Mouse (Mus musculus): ENCODE measurements around the gene Zfp503. TPM values are rescaled to one million over a fixed set of nuclear protein-coding genes. Genes with fewer than 3 reads are reported as not detected.
A peak's percentile ranks its signal among the peaks of the same experiment; 100 is the strongest.

The Zfp503 gene
- not detected for polyA plus RNA-seq (2017; shearing (Covaris generic))

DNA sequence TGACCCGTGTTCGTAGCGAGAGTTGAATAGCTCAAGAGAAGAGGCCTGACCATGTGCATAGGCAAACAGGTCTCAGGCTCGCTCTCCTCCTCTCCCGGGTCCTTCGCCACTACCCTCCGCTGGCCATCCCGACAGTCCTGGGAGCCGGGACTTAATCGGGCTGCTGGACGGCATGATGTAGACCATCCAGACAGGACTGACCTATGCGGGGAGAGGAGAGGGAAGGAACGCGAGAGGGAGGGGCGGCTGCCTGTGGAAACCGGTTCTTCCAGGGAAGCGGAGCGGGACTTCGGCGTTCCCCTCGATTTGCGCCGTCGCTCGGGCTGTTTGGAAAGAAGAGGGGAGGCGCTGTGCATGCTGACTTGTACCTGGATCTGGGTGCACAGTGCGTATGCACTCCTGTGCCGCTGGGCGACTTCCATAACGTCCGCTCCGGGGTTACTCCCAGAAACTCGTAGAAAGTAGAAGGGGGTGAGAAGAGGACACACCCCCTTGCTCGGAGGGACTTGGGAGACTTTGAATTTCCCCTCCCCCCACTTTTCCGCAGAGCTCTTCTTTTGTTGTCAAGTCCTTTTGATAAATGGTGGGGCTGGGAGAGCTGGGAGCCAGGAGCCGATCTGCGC lies at the start of gene Zfp503:
Gene Zfp503 (minus strand): TSS at position 311 of the 623 bp plus-strand sequence.
- ATAC-seq, result no peak

GRCm38 (mm10) chr14:22037498-22038131 lies 48.2 kb upstream of the Zfp503 start:
- no peak for ATAC-seq

DNA sequence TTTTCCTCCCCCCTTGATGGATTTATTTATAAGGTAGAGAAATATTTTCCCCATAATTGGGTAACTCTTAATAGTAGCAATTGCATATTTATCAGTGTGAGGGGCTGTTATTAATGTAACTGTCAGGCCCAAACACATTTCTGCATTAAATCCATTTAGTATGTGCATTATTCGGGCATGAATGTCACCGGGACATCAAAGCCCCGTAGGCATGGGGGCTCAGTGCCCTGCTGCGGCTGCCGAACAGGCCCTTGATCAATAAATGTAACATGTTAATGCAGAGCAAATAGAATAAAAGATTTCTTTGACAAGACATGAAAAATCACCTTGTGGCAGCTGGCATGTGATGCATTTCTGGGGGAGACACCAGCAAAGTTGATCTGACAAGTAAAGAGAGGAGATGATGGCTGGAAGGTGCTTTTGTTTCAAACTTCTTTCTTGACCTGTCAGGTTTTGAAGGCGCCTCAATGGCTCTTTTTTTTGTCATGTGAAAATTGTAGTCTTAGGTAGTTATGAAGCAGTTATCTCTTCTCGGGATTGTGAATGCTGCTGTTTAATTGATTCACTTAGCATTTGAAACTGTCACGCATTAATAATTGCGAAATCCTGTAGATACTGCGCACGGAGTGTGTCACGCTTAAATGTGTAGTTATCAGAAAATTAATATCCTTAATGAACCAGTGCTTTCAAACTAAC lies 47.5 kb upstream of the Zfp503 start:
- no peak for ATAC-seq

DNA sequence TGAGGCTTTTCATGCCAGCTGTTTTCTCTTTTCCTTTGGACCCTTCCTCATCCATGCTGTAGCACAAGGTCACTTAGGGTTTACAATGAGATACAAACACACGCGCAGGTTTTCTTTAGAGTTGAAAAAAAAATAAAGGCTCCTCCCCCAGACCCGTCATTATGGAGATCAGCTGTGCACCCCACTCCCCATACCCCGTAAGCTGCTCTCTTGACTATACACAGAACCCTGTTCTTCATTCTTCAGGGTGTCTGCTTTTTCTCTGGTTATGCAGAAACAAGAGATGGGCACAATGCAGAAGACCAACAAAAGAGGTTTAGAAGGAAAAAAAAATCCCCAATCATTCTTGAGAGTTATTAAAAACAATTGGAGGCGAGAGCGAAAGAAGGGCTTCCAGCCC lies 46.9 kb upstream of the Zfp503 start:
- ATAC-seq, result no peak

GRCm38 (mm10) chr14:22035900-22036299 lies 46.5 kb upstream of the Zfp503 start:
- ATAC-seq, result no peak

DNA sequence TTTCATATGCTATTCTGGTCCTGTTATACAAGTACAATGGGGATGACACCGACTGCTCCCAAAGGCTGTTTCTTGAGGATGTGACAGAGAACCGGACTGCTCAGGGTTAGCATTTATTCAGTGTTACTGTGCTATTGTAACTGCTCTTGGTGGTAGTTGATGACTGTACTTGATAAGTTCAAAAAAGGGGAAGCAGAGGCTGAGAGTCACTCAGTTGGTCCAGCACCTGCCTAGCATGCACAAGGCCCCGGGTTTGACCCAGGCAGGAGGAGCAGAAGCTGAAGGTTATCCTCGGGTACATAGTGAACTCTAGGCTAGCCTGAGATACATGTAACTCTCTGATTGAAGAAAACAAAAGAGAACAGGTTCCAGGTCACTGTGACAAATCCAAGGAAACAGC lies 34.1 kb upstream of the Zfp503 start:
- ATAC-seq, result no peak

DNA sequence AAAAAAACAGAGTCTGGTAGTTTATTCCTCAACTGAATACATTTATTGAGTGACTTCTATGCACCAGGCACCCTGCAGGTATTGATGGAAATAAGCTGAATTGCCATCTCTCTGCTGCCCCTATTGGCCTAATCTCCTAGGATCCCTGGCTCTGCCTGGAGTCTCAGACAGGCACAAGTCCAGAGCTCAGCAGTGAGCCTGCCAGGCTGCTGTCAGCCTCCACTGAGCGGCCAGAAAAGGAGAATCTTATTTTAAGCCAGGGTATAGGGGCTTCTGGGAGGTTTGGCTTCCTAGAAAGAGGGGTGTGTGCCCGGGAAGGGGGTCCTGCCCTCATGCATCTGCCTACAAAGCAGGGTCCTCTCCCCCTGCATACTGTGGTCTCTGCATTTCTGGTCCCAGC lies 31.5 kb upstream of the Zfp503 start:
- no peak for ATAC-seq

- no peak for ATAC-seq
These were observed 30.8 kb upstream of the Zfp503 start for GRCm38 (mm10) chr14:22019949-22020845.

DNA sequence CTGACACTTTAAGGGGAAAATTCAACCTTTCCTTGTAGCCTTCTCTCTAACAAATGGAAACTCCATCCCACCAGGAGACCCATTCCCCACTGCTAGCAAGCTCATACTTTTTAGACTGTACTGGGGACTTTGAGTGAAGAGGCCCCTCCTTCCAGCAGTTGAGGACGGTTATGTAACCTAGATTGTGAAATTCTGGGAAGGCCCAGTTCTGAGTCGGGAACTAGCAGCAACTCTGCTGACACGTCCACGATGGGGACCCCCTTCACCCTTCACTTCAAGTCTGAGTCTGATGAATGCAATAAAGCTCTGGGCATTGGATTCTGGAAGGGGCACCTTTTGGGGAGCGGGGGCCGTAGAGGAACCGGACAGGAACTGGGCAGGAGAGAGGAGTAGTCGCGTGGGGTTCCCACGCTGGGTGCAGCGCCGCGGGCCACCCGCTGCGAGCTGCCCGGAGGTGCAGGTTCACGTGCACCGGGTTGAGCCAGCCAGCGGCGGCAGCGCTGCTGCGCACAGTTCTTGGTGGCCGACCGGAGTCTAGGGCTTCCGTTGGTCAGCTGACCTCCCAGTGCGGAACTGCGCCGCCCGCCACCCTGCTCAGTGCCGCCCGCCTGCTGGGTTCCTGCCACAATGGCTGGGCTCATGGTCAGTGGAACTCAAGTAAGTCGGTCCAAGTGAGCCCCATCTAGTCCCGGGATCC lies 30.0 kb upstream of the Zfp503 start, which contains the start of gene Lrmda:
Gene Lrmda (plus strand): TSS at position 461 of the 697 bp plus-strand sequence.
- no peak for ATAC-seq

GRCm38 (mm10) chr14:22017011-22017410 lies 27.6 kb upstream of the Zfp503 start:
- no peak for ATAC-seq

DNA sequence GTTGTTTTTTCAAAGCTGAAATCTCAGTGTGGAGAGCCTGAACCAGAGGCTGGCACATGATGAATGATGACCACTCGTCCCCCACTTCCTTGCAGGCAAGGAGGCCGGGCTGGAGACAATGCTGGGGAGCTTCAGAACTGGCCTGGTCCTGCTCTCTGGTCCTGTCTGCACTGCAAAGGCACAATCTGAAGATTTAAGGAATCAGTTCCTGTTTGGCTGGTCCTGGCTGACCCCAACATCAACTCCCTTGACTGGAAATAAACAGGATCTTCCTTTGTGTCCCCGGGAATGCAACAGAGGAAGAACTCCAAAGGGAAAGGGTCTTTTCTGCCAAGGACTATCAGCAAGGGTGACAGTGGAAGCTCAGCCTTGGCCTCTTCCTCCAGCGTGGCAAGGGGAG lies 25.4 kb upstream of the Zfp503 start:
- no peak for ATAC-seq

DNA sequence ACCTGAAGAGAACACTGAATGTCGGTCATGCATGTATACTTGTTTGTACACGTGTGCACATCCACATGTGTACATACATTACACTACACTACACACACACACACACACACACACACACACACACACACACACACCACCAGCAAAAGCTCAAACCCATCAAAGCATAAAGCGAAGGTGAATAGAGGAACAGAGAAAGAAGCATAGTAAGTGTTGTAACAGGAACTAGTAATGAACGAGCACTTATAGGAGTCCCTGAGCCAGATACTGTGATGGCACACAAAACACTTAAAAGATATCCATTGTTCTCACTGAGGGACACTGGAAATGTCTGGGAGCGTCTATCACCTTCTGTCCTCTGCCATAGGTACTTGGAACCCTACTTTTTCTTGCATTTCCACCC lies 24.9 kb upstream of the Zfp503 start:
- no peak for ATAC-seq

DNA sequence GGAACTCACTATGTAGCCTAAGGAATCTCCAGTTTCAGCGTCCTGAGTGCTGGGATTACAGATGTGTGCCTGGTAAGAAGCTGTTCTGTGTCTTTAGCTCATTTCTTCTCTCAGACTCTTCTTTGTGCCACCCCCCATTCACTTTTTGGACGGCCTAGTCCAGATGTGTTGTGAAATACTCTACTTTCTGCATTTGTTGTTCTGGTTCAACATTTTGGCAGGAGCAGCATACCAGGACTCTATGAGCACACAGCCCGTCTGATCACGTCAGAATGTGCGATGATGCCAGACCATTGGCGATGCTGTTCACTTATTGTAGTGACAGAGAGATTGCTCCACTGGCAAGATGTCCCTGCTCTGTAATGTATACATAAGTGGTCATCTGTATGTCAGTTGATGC lies 17.6 kb upstream of the Zfp503 start:
- ATAC-seq, result no peak

GRCm38 (mm10) chr14:22004943-22005342 lies 15.5 kb upstream of the Zfp503 start:
- no peak for ATAC-seq

DNA sequence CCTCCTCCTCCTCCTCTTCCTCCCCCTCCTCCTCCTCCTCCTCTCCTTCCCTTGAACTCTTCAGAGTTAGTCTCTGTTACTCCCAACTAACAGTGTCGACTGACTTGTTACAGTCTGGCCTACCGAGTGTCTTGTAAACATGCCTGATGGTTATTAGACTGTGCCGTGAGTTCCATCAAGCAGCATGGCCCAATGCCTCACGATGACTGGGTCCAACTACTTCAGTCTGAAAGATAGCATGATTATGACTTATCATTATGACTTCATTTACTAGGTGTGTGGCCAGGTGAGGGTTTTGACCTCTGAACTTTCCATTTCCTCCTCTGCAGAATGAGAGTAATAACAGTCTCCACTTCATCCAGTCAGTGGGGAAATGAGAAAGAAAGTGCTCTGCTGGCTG lies 14.2 kb upstream of the Zfp503 start:
- ATAC-seq, result no peak

GRCm38 (mm10) chr14:22003231-22003630 lies 13.8 kb upstream of the Zfp503 start:
- ATAC-seq, result no peak

DNA sequence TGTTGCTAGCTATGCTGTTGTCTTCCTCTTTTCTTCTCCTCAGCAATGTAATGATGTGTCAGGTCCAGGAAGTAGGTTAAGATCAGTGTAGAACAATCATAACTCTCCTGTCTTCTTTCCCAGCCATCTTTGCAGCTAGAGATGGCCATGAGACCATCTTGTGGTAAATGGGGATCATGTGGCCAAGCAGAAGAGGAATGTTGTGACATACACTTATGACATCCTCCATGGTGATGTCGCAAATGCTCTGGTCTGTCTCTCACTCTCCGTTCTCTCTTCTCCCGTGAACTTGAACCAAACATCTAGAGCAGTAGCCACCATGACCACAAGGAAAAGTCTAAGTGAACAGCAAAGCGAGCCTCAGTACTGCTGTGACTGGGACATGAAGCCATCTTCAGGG lies 10.2 kb upstream of the Zfp503 start:
- no peak for ATAC-seq

DNA sequence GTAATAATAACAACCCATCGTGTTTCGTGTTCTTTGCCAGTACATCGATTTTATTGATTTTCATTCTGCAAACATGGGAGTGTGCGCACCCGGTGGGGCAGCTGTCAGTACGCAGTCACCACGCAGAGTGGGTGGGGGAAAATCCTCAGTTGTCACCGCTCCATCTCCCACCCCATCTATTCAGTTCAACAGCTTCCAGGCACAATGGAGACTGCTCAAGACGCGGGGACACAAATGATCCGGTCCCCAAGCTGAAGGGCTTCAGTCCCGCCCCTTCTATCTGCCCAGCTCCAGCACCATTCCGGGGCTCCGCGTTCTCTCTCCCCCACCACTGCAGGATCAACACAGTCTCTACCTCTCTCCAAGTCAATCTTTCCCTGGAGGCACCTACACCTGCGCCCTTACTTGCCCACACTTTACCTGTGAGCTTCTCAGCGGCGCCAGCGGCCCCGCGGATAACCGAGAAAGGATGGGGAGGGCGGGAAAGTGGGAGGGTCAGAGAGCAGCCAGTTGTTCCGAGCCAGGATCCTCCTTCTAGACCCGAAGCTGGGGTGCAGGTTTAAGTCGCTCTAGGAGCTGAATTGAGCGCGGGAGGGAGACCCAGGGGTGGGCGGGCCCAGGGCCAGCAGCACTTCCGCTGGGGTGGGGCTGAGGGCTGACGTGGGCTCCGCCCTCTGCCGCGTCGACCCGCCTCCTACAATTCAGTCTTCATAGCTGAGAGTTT lies 5.8 kb upstream of the Zfp503 start:
- peak; percentile 81 for ATAC-seq

GRCm38 (mm10) chr14:21994061-21994990 lies 4.9 kb upstream of the Zfp503 start:
- ATAC-seq, result no peak
